Mouse (Mus musculus) stomach, postnatal 0 days (tissue): ENCODE data around the gene Dhx8.

ENCODE experiments used
- CTCF ChIP-seq: IDR thresholded peaks from 2 replicates; pipeline ENCODE4 v1.5.1; 2016; ENCODE audit warnings: antibody characterized with exemption, low read depth, mild to moderate bottlenecking, moderate library complexity
- EP300 ChIP-seq: optimal IDR thresholded peaks from 2 replicates; pipeline ENCODE3; 2016; ENCODE audit warnings: antibody characterized with exemption

DNA sequence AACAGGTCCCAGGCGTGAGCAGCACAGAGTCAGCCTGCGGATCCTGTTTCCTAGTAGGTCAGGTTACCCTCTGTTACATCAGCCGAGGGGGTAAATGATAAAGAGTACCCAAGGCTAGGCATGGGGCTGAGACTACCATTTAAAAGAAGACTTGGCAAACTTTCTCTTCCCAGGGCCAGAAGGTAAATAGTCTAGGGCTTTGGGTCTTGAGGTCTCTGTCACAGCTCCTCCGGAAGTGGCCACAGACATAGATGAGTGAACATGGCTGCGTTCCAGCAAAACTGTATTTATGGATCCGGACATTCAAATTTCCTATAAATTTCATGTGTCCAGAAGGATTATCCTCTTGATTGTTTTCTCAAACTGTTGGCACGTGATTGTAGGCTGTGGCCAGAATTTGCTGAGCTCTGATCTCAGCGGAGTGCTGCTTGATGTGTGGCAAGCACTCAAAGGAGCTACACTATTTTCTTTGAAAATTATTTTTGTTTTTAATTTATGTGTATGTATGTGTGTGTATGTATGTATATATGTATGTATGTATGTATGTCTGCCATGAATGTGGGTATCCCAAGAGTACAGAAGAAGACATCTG is 72.5 kb downstream of the Dhx8 start:
- TF ChIP-seq EP300: no peak
- no peak for TF ChIP-seq CTCF
